In genomic region chr12:59616075-59616474, GRCm38 (mm10) we compare ENCODE assay signal across 15 mouse cellular contexts.
"Had no signal": no experiment of that assay in that cellular context is flagged by ENCODE, and none has a peak within 500 bp of the region (broad histone marks: within the 10 kb centered on the region; RNA-seq: fewer than 3 reads in every experiment).

No protein-coding gene starts in this region.

- H3K9me3 ChIP-seq: midbrain, embryonic 13.5 days; midbrain, embryonic 15.5 days; neural tube, embryonic 12.5 days; stomach, embryonic 15.5 days had no signal

- H3K4me2 ChIP-seq: lung, embryonic 14.5 days; midbrain, embryonic 11.5 days; midbrain, embryonic 13.5 days; midbrain, embryonic 15.5 days; neural tube, embryonic 12.5 days; stomach, embryonic 15.5 days had no signal

- ATAC-seq: midbrain, embryonic 13.5 days; midbrain, embryonic 15.5 days had no signal

- H3K36me3 ChIP-seq: midbrain, embryonic 13.5 days; midbrain, embryonic 15.5 days; neural tube, embryonic 12.5 days; stomach, embryonic 15.5 days had no signal

- H3K4me1 ChIP-seq: megakaryocyte, embryonic 14.5 days; midbrain, embryonic 13.5 days; midbrain, embryonic 15.5 days; neural tube, embryonic 12.5 days; stomach, embryonic 15.5 days had no signal

- H3K27ac ChIP-seq: macrophage; midbrain, embryonic 13.5 days; midbrain, embryonic 15.5 days; neural tube, embryonic 12.5 days; stomach, embryonic 15.5 days; stomach, postnatal 0 days had no signal

- H3K9ac ChIP-seq: lung, embryonic 14.5 days; midbrain, embryonic 13.5 days; midbrain, embryonic 15.5 days; neural tube, embryonic 12.5 days; stomach, embryonic 15.5 days had no signal

- H3K4me3 ChIP-seq: megakaryocyte, embryonic 14.5 days; midbrain, embryonic 13.5 days; midbrain, embryonic 15.5 days; neural tube, embryonic 12.5 days; stomach, embryonic 15.5 days had no signal

- H3K27me3 ChIP-seq: megakaryocyte, embryonic 14.5 days; midbrain, embryonic 13.5 days; midbrain, embryonic 15.5 days; neural tube, embryonic 12.5 days; stomach, embryonic 15.5 days had no signal

- DNase-seq: lung, adult 18-20 months; lung, embryonic 14.5 days; lung, postnatal 14 days; lung, postnatal 36 days; thymus, adult 18-20 months; thymus, postnatal 14 days; thymus, postnatal 36 days had no signal
